Mouse (Mus musculus): ENCODE data around the gene Rnaseh2a. TPM values are rescaled to one million over a fixed set of nuclear protein-coding genes. Genes with fewer than 3 reads are reported as not detected.

Gene Rnaseh2a
- polyA plus RNA-seq, 1 experiment = 88.1 TPM

DNA sequence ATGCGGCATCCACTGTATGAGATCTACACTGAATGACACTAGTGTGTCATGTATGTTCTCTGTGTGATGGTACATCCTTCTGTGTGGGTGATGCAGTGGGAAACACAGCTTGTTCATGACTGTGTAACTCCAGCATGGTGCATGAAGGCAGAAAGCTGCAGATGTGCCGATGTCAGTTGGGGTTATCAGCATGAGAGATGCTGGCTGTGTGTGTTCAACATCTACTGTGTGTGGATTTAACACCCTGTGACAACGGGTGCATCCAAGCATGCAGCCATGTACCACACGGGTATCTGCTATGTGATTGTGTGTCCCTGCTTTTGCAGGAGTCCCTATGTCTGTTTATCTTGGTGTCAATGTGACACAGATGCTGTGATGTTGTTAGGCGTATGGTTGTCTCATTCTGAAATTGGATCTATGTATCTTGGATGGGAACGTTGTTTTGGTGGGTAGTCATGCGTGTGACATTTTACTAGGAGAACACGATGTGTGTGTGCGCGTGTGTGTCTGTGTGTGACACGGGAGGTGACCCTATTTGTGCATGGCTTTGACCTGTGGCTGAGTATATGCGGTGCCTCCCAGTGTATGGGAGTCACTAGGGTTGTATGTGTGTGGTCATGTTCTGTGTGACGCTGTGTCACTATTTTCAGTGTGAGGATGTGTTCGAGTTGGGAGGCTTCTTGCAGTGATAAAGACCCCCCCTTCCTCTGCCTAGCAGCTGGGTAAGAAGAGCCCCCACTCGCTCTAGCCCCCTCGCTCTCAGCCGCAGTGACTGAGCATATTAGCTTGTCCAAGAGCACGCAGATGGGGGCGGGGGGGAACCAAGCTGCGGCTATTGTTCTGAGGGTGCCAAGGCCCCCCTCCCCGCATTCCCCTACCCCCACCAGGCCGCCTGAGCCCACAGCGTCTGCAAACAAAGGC, 33.3 kb downstream of the Rnaseh2a start:
- Histone ChIP-seq H3K4me3 (ENCODE audit: low read depth, low read length) (peak overlapping the region; percentile 87), H3K27me3 (ENCODE audit: control insufficient read depth, insufficient read depth, low read length, poor library complexity, severe bottlenecking) (no peaks in the 10 kb centered on the region; the same call in 1 of the 2 replicates), H3K27ac (ENCODE audit: insufficient read depth, low read length) (no peak overlapping the region), H3K9ac (ENCODE audit: low read depth, poor library complexity, severe bottlenecking) (peak overlapping the region; percentile 45; the same call in 1 of the 2 replicates), H3K36me3 (ENCODE audit: control insufficient read depth, insufficient read depth, low read length, poor library complexity, severe bottlenecking) (no peaks in the 10 kb centered on the region), H3K9me3 (replicated peaks; ENCODE audit: control insufficient read depth, insufficient read depth, low read length, poor library complexity, severe bottlenecking) (no peaks in the 10 kb centered on the region), H3K4me1 (ENCODE audit: control insufficient read depth, insufficient read depth, low read length) (no peaks in the 10 kb centered on the region)
- TF ChIP-seq EP300 (IDR thresholded peaks at IDR 0.05; ENCODE audit: insufficient read depth, low read depth, low read length) = no peak
- no peak for TF ChIP-seq CTCF (IDR thresholded peaks at IDR 0.05; ENCODE audit: low read depth, low read length)
- TF ChIP-seq POLR2A (IDR thresholded peaks at IDR 0.05; ENCODE audit: insufficient read depth, low read length) = no peak

DNA sequence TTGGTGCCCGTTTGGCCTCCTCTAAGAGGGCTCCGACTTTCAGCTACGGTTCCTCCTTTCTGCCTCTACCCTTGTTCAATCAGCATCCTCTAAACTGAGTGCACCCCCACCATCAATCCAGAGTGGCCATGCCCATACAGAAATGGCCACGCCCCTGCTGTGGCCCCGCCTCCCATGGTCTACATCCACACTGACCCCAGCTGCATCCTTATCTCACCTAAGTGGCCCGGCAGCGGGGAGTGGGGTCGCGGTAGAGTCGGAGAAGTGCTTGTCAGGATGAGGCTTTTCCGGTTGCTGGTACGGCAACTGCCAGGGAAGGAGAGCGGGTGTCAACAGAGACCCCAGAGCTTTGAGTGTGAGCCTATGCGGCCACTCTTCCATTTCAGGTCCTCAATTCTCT, 34.1 kb downstream of the Rnaseh2a start:
- TF ChIP-seq EP300 (IDR thresholded peaks at IDR 0.05; ENCODE audit: insufficient read depth, low read depth, low read length) (no peak), CTCF (IDR thresholded peaks at IDR 0.05; ENCODE audit: low read depth, low read length) (no peak), POLR2A (IDR thresholded peaks at IDR 0.05; ENCODE audit: insufficient read depth, low read length) (no peak)
- Histone ChIP-seq H3K9ac (ENCODE audit: low read depth, poor library complexity, severe bottlenecking) (no peak overlapping the region), H3K9me3 (replicated peaks; ENCODE audit: control insufficient read depth, insufficient read depth, low read length, poor library complexity, severe bottlenecking) (no peaks in the 10 kb centered on the region), H3K27me3 (ENCODE audit: control insufficient read depth, insufficient read depth, low read length, poor library complexity, severe bottlenecking) (no peaks in the 10 kb centered on the region), H3K4me3 (ENCODE audit: low read depth, low read length) (no peak overlapping the region), H3K27ac (ENCODE audit: insufficient read depth, low read length) (no peak overlapping the region), H3K4me1 (ENCODE audit: control insufficient read depth, insufficient read depth, low read length) (no peaks in the 10 kb centered on the region), H3K36me3 (ENCODE audit: control insufficient read depth, insufficient read depth, low read length, poor library complexity, severe bottlenecking) (no peaks in the 10 kb centered on the region)

DNA sequence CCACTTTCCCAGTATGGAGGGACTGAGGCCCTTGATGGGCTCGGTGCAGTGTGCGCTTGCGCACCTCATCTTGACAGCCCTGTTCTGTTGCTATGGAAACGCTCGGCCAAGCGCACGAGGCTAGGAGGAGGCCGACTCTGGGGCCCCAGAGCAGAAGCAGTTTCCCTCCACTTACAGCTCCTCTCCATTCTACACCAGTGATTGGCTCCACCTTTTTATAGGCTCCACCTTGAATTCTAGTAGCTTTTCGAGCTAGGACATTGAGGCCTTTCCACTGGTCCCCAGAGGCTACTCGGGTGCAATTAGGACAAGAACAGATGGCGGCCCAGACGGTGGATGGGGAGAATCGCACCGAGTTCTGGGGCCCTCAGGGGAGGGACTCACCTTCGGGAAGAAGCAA, 34.7 kb downstream of the Rnaseh2a start:
- Histone ChIP-seq H3K27ac (ENCODE audit: insufficient read depth, low read length) (no peak overlapping the region), H3K4me3 (ENCODE audit: low read depth, low read length) (peak overlapping the region; percentile 28), H3K9me3 (replicated peaks; ENCODE audit: control insufficient read depth, insufficient read depth, low read length, poor library complexity, severe bottlenecking) (no peaks in the 10 kb centered on the region), H3K9ac (ENCODE audit: low read depth, poor library complexity, severe bottlenecking) (no peak overlapping the region), H3K4me1 (ENCODE audit: control insufficient read depth, insufficient read depth, low read length) (no peaks in the 10 kb centered on the region), H3K36me3 (ENCODE audit: control insufficient read depth, insufficient read depth, low read length, poor library complexity, severe bottlenecking) (no peaks in the 10 kb centered on the region), H3K27me3 (ENCODE audit: control insufficient read depth, insufficient read depth, low read length, poor library complexity, severe bottlenecking) (no peaks in the 10 kb centered on the region)
- TF ChIP-seq EP300 (IDR thresholded peaks at IDR 0.05; ENCODE audit: insufficient read depth, low read depth, low read length) (no peak), POLR2A (IDR thresholded peaks at IDR 0.05; ENCODE audit: insufficient read depth, low read length) (no peak), CTCF (IDR thresholded peaks at IDR 0.05; ENCODE audit: low read depth, low read length) (no peak)

DNA sequence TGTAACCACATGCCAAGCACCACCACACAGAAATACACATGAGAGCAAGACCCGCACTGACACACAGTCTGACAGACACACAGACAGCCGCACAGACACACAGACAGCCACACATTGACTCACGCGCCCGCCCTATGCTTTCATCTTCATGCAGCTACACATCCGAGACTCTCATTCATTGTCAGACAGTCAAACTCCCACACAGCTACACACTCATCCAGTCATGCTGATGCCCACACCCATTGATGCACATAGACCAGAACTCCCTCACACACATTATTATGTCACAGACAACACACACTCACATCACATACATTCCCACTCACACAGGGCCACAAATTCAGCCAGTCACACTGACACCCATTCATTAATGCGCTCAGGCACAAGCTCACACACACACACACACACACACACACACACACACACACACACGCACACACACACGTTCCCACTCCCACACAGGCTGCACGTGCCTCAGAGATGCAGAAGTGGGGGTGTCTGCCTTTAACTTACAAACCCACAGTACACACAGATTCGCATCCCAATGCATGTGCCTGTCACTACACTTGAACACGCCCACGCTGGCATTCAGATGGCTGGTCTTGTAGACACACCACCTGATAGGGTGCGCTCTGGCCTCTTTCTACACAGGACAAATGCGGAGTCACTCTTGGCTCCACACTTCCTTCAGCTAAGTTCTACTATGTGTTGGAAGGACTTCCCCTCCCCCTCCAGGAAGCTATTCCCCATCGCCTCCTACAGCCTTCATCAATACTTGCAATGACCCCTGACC, 35.6 kb downstream of the Rnaseh2a start:
- no peaks in the 10 kb centered on the region for H3K9me3 ChIP-seq (replicated peaks; ENCODE audit: control insufficient read depth, insufficient read depth, low read length, poor library complexity, severe bottlenecking)
- H3K4me1 ChIP-seq (ENCODE audit: control insufficient read depth, insufficient read depth, low read length) = no peaks in the 10 kb centered on the region
- H3K4me3 ChIP-seq (ENCODE audit: low read depth, low read length) = no peak overlapping the region
- no peak overlapping the region for H3K27ac ChIP-seq (ENCODE audit: insufficient read depth, low read length)
- H3K27me3 ChIP-seq (ENCODE audit: control insufficient read depth, insufficient read depth, low read length, poor library complexity, severe bottlenecking) = no peaks in the 10 kb centered on the region
- no peak overlapping the region for H3K9ac ChIP-seq (ENCODE audit: low read depth, poor library complexity, severe bottlenecking)
- TF ChIP-seq CTCF (IDR thresholded peaks at IDR 0.05; ENCODE audit: low read depth, low read length) (no peak), EP300 (IDR thresholded peaks at IDR 0.05; ENCODE audit: insufficient read depth, low read depth, low read length) (no peak), POLR2A (IDR thresholded peaks at IDR 0.05; ENCODE audit: insufficient read depth, low read length) (no peak)
- H3K36me3 ChIP-seq (ENCODE audit: control insufficient read depth, insufficient read depth, low read length, poor library complexity, severe bottlenecking) = no peaks in the 10 kb centered on the region

DNA sequence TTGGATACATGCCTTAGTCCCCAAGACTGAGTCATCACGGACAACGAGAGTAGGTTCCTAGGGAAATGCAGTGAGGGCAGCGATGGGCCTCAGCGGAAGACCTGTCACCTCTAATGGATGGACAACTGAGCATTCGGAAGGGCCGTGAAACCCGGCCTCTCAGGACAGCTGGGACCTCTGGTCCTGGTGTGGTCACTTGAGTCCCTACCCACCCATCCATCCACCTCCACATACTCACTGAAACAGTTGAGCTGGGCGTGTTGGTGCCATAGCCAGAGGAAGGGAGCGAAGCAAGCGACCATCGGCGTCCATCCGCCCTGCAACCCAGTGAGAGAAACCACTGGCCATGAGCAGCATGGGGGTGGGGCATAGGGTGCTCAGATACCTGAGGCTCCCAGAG, 39.0 kb downstream of the Rnaseh2a start:
- Histone ChIP-seq H3K36me3 (ENCODE audit: control insufficient read depth, insufficient read depth, low read length, poor library complexity, severe bottlenecking) (no peaks in the 10 kb centered on the region), H3K27me3 (ENCODE audit: control insufficient read depth, insufficient read depth, low read length, poor library complexity, severe bottlenecking) (no peaks in the 10 kb centered on the region), H3K9ac (ENCODE audit: low read depth, poor library complexity, severe bottlenecking) (no peak overlapping the region), H3K4me1 (ENCODE audit: control insufficient read depth, insufficient read depth, low read length) (no peaks in the 10 kb centered on the region), H3K27ac (ENCODE audit: insufficient read depth, low read length) (no peak overlapping the region), H3K9me3 (replicated peaks; ENCODE audit: control insufficient read depth, insufficient read depth, low read length, poor library complexity, severe bottlenecking) (no peaks in the 10 kb centered on the region), H3K4me3 (ENCODE audit: low read depth, low read length) (no peak overlapping the region)
- TF ChIP-seq CTCF (IDR thresholded peaks at IDR 0.05; ENCODE audit: low read depth, low read length) = no peak
- no peak for TF ChIP-seq POLR2A (IDR thresholded peaks at IDR 0.05; ENCODE audit: insufficient read depth, low read length)
- TF ChIP-seq EP300 (IDR thresholded peaks at IDR 0.05; ENCODE audit: insufficient read depth, low read depth, low read length) = no peak

Data from ES-Bruce4 (cell line).